Mouse (Mus musculus) adrenal gland, postnatal 0 days (tissue): ENCODE measurements around the gene Vps13a. TPM values are rescaled to one million over a fixed set of nuclear protein-coding genes. Genes with fewer than 3 reads are reported as not detected.

Experiments used
- polyA plus RNA-seq: library from polyadenylated mRNA; unstranded; fragments of >200 nt; fragmentation: Nextera tagmentation; extraction: Ambion mirVana; gene quantifications from 2 replicates; pipeline ENCODE4 v1.2.1, GENCODE M21; 2015

Vps13a gene
- polyA plus RNA-seq: 3.8 and 9.0 TPM in 2 replicates

GRCm38 (mm10) chr19:16780790-16781384 is at the start of gene Vps13a:
TSS of gene Vps13a (minus strand) at chr19:16780933.

Other genes with a start within 250 kb of the Vps13a start
- gene Foxb2, start 92.9 kb upstream of the Vps13a start, polyA plus RNA-seq: not detected in 2 replicates
- gene Prune2, start 175.2 kb upstream of the Vps13a start, polyA plus RNA-seq: 6.9 and 7.5 TPM in 2 replicates